Mouse (Mus musculus): Measurements from ENCODE around the gene Slc35e3. TPM values are rescaled to one million over a fixed set of nuclear protein-coding genes. Genes with fewer than 3 reads are reported as not detected.
A peak's percentile ranks its signal among the peaks of the same experiment; 100 is the strongest.

The Slc35e3 gene
- total and polyA plus RNA-seq, 3 experiments, result 2.2 to 9.7 (median 5.0) TPM

- Histone ChIP-seq H3K27ac (ENCODE audit: insufficient read depth, low read depth) (no peak overlapping the region), H3K4me1 (ENCODE audit: control insufficient read depth in 1 of 2, insufficient read depth in 2 of 2) (no peaks in the 10 kb centered on the region), H3K27me3 (replicated peaks) (no peaks in the 10 kb centered on the region), H3K4me3 (replicated peaks in 1 of 3; ENCODE audit: low read depth in 2 of 3, low read length in 2 of 3, poor library complexity in 1 of 3) (no peak overlapping the region), H3K9ac (ENCODE audit: insufficient read depth, low read depth) (no peak overlapping the region), H3K36me3 (replicated peaks in 1 of 2; ENCODE audit: control insufficient read depth in 1 of 2, insufficient read depth in 1 of 2, low read length in 1 of 2) (peaks cover 81 to 91% of the 10 kb centered on the region in 2 experiments), H3K79me2 (replicated peaks; ENCODE audit: control insufficient read depth, extremely low read depth, insufficient read depth, poor library complexity, severe bottlenecking) (peaks cover 69% of the 10 kb centered on the region), H3K9me3 (replicated peaks; ENCODE audit: low read length) (no peaks in the 10 kb centered on the region), H3K4me2 (ENCODE audit: insufficient read depth, low read depth, poor library complexity, severe bottlenecking) (no peak overlapping the region)
- TF ChIP-seq POLR2A (IDR thresholded peaks at IDR 0.05; ENCODE audit: low read depth, low read length) (peak; percentile 4; the same call in 1 of the 2 replicates), TCF12 (IDR thresholded peaks at IDR 0.05; ENCODE audit: low read depth, low read length) (no peak), POLR2AphosphoS2 (IDR thresholded peaks at IDR 0.05; ENCODE audit: low read depth, low read length) (peak; percentile 58; the same call in 1 of the 2 replicates)
- dilution Hi-C loops (cut with MboI; ENCODE audit: extremely low pct_ligation_motif_present, extremely low pct_unique_long_range_greater_than_20kb, low sequenced_read_pairs), result no loop called here
- in situ Hi-C loops (cut with MboI; ENCODE audit: low pct_ligation_motif_present, low pct_unique_long_range_greater_than_20kb, low sequenced_read_pairs), result no loop called here
- no peak for DNase-seq (ENCODE audit: extremely low read depth)
Measured at GRCm38 (mm10) chr10:117699914-117700313, 46.3 kb downstream of the Slc35e3 start.

DNA sequence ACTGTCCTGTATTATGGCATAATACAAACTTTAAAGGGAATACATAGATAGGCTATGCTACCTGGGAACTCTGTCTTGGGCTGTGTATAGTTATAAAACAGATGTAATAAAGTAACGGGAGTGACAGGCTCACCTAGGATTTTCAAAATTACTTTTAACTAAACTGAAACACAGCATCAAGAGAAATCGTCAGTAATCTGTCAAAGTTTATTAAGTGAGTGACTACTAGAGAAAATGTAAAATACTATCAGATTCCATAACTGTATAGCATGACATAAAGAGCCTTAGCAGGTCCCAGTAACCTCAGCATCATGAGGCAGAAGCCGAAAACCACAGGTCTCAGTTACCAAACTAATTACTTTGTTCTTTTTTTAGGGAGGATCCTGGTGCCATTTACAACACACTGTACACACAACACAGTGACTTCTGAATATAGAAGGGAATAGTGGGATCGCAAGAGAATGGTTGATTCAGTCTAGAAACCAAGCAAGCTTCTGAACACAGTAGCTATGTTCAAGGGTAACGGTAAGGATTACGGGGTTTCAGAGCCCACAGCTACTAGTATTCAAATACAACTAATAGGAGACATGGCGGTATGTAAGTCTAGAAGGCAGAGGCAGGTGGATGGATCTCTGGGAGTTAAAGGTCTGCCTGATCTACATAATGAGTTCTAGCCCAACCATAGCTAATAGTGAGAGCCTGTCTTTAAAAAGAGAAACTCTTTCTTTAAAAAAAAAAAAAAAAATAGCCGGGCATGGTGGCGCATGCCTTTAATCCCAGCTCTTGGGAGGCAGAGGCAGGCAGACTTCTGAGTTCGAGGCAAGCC lies 47.6 kb downstream of the Slc35e3 start:
- Histone ChIP-seq H3K27me3 (replicated peaks) (no peaks in the 10 kb centered on the region), H3K4me3 (replicated peaks in 1 of 3; ENCODE audit: low read depth in 2 of 3, low read length in 2 of 3, poor library complexity in 1 of 3) (no peak overlapping the region), H3K9ac (ENCODE audit: insufficient read depth, low read depth) (no peak overlapping the region), H3K36me3 (replicated peaks in 1 of 2; ENCODE audit: control insufficient read depth in 1 of 2, insufficient read depth in 1 of 2, low read length in 1 of 2) (peaks cover 79 to 89% of the 10 kb centered on the region in 2 experiments), H3K4me2 (ENCODE audit: insufficient read depth, low read depth, poor library complexity, severe bottlenecking) (no peak overlapping the region), H3K4me1 (ENCODE audit: control insufficient read depth in 1 of 2, insufficient read depth in 2 of 2) (no peaks in the 10 kb centered on the region), H3K27ac (ENCODE audit: insufficient read depth, low read depth) (no peak overlapping the region), H3K9me3 (replicated peaks; ENCODE audit: low read length) (no peaks in the 10 kb centered on the region), H3K79me2 (replicated peaks; ENCODE audit: control insufficient read depth, extremely low read depth, insufficient read depth, poor library complexity, severe bottlenecking) (peaks cover 59% of the 10 kb centered on the region)
- no peak for DNase-seq (ENCODE audit: extremely low read depth)
- in situ Hi-C loops (cut with MboI; ENCODE audit: low pct_ligation_motif_present, low pct_unique_long_range_greater_than_20kb, low sequenced_read_pairs) (no loop called here), dilution Hi-C loops (cut with MboI; ENCODE audit: extremely low pct_ligation_motif_present, extremely low pct_unique_long_range_greater_than_20kb, low sequenced_read_pairs) (no loop called here)
- TF ChIP-seq CHD1 (IDR thresholded peaks at IDR 0.05; ENCODE audit: low read depth, low read length) (no peak), USF1 (IDR thresholded peaks at IDR 0.05; ENCODE audit: low read depth, low read length) (no peak), JUND (conservative IDR thresholded peaks at IDR 0.05; ENCODE audit: low read depth, low read length) (no peak), SIN3A (IDR thresholded peaks at IDR 0.05; ENCODE audit: low read length) (no peak), JUN (IDR thresholded peaks at IDR 0.05; ENCODE audit: insufficient read depth, low read depth, low read length) (no peak), MAZ (IDR thresholded peaks at IDR 0.05; ENCODE audit: low read depth, low read length) (no peak)

- Histone ChIP-seq H3K4me1 (ENCODE audit: control insufficient read depth in 1 of 2, insufficient read depth in 2 of 2) (no peaks in the 10 kb centered on the region), H3K27ac (ENCODE audit: insufficient read depth, low read depth) (no peak overlapping the region), H3K79me2 (replicated peaks; ENCODE audit: control insufficient read depth, extremely low read depth, insufficient read depth, poor library complexity, severe bottlenecking) (peaks cover 55% of the 10 kb centered on the region), H3K9ac (ENCODE audit: insufficient read depth, low read depth) (no peak overlapping the region), H3K36me3 (replicated peaks in 1 of 2; ENCODE audit: control insufficient read depth in 1 of 2, insufficient read depth in 1 of 2, low read length in 1 of 2) (peaks cover 78 to 87% of the 10 kb centered on the region in 2 experiments), H3K4me2 (ENCODE audit: insufficient read depth, low read depth, poor library complexity, severe bottlenecking) (no peak overlapping the region), H3K9me3 (replicated peaks; ENCODE audit: low read length) (no peaks in the 10 kb centered on the region), H3K4me3 (replicated peaks in 1 of 3; ENCODE audit: low read depth in 2 of 3, low read length in 2 of 3, poor library complexity in 1 of 3) (no peak overlapping the region), H3K27me3 (replicated peaks) (no peaks in the 10 kb centered on the region)
- dilution Hi-C loops (cut with MboI; ENCODE audit: extremely low pct_ligation_motif_present, extremely low pct_unique_long_range_greater_than_20kb, low sequenced_read_pairs) (no loop called here), in situ Hi-C loops (cut with MboI; ENCODE audit: low pct_ligation_motif_present, low pct_unique_long_range_greater_than_20kb, low sequenced_read_pairs) (no loop called here)
- no peak for DNase-seq (ENCODE audit: extremely low read depth)
- TF ChIP-seq ZKSCAN1 (IDR thresholded peaks at IDR 0.05; ENCODE audit: borderline replicate concordance, low read depth, low read length), result no peak
- no peak for TF ChIP-seq HCFC1 (IDR thresholded peaks at IDR 0.05; ENCODE audit: low read depth, low read length)
- no peak for TF ChIP-seq ZC3H11A (IDR thresholded peaks at IDR 0.05; ENCODE audit: low read depth, low read length)
- no peak for TF ChIP-seq JUN (IDR thresholded peaks at IDR 0.05; ENCODE audit: insufficient read depth, low read depth, low read length)
- no peak; the same call in 1 of the 2 replicates for TF ChIP-seq POLR2A (IDR thresholded peaks at IDR 0.05; ENCODE audit: low read depth, low read length)
- TF ChIP-seq RCOR1 (conservative IDR thresholded peaks at IDR 0.05; ENCODE audit: low read depth, low read length), result no peak
- TF ChIP-seq ELF1 (IDR thresholded peaks at IDR 0.05; ENCODE audit: low read depth, low read length), result no peak
- no peak for TF ChIP-seq CHD2 (IDR thresholded peaks at IDR 0.05; ENCODE audit: low read length)
- TF ChIP-seq NRF1 (IDR thresholded peaks at IDR 0.05; ENCODE audit: low read depth, low read length), result no peak
Measured at GRCm38 (mm10) chr10:117697561-117698115, 48.5 kb downstream of the Slc35e3 start.

All from CH12.LX (cell line).